Mouse (Mus musculus): Measurements from ENCODE around the gene Prr13. TPM values are rescaled to one million over a fixed set of nuclear protein-coding genes. Genes with fewer than 3 reads are reported as not detected.
A peak's percentile ranks its signal among the peaks of the same experiment; 100 is the strongest.

Prr13 gene
- polyA plus RNA-seq, 1 experiment from 2014 or later: 107 TPM

DNA sequence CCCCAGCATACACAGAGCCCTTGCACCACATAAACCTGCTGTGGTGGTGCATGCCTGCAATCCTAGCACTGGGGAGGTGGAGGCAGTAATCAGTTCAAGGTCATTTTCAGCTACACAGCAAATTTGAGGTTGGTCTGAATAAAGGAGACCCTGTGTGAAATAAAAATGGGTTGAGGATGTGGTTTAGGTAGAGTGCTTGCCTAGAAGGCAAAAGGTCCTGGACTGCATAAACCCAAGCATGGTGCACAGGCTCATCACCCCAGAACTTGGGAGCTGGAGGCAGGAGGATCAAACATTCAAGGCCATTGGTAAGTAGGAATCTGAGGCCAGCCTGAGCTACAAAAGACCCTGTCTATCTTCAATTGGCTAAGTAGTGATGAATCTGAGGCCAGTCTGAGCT is 48.7 kb downstream of the Prr13 start:
- Histone ChIP-seq H3K36me3 (peaks cover 44% of the 10 kb centered on the region), H3K4me1 (replicated peaks) (peaks cover 45% of the 10 kb centered on the region), H3K9me3 (no peaks in the 10 kb centered on the region), H3K4me2 (no peak overlapping the region), H3K27me3 (no peaks in the 10 kb centered on the region), H3K4me3 (no peak overlapping the region), H3K9ac (no peak overlapping the region), H3K27ac (no peak overlapping the region)
- no peak for ATAC-seq (ENCODE audit: low FRiP score)

DNA sequence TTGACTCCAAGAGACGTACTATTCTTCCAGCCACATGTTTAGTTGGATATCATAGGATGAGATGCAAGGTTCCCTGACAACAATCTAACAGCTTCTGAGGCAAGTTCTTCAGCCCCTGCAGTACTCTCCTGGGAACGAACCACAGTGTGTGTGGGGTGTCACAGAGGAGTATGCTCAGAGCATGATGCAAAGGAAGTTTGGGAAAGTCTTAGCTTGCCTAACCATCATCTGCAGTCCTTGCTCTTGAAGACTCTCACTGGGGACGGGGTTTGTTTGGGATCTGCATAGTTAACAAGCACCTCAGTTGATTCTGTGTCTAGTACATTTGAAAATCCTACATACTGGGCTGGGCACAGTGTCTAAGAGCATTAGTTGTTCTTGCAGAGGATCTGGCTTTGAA is 49.5 kb downstream of the Prr13 start:
- Histone ChIP-seq H3K27ac (no peak overlapping the region), H3K27me3 (no peaks in the 10 kb centered on the region), H3K36me3 (peaks cover 36% of the 10 kb centered on the region), H3K9me3 (no peaks in the 10 kb centered on the region), H3K4me1 (replicated peaks) (peaks cover 52% of the 10 kb centered on the region), H3K4me3 (no peak overlapping the region), H3K9ac (no peak overlapping the region), H3K4me2 (no peak overlapping the region)
- ATAC-seq (ENCODE audit: low FRiP score): no peak
- 89% methylated on average over 3 of the region's 3 CpGs for WGBS

DNA sequence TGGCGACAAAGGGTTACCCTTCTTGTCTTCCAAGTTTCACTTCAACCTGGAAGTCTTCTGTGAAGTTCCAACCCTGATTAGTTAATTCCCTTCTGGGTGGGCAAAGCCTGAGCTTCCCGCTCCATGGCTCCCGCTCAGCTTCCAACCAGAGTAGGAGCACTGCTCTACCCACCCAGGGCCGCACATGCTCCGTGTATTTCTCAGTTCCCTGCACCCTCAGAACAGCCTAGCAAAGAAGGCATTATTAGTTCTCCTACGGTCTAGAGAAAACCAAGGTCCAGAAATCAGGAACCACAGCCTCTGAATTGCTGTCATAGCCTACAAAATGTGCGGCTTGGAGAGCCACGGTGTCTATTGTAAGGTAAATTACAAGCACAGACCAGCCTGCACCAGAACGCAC is 51.3 kb downstream of the Prr13 start:
- Histone ChIP-seq H3K4me1 (replicated peaks) (peaks cover 69% of the 10 kb centered on the region), H3K27me3 (no peaks in the 10 kb centered on the region), H3K4me3 (peak overlapping the region; percentile 62), H3K27ac (peak overlapping the region; percentile 92), H3K9ac (peak overlapping the region; percentile 81), H3K4me2 (peak overlapping the region; percentile 80), H3K36me3 (peaks cover 19% of the 10 kb centered on the region), H3K9me3 (no peaks in the 10 kb centered on the region)
- 4% methylated on average over 9 of the region's 9 CpGs for WGBS
- peak; percentile 65 for ATAC-seq (ENCODE audit: low FRiP score)

DNA sequence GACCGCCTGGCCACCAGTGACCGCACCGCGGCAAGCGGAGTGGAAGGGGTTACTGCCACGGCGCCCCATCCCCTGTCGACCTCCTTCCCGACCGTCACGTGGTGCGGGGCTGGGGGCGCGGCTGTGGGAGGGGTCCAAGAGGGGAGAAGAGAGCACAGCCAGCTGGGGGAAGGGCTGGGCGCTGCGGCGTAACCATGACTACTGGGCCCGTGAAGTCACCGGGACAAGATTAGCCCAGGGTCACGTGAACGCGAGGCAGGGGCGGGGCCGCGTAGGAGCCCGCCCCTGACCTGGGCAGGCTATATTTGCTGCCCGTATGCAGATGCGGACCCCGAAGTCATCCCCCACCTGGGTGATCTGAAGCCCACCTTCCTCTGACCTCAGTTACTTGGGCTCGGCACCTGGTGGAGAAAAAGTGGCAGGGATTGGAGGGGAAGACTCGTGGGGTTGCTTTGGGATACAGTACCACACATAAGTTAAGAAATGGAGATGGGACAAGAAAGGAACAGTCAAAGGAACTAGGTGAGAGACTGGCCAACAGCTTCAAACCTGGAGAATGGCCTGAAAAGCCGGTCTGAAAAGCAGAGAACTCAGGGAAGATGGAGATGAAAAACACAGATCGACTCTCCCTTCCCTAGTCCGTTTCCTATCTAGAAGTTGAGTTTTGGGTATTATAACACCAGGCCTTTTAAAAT is 51.9 kb downstream of the Prr13 start:
- Histone ChIP-seq H3K9me3 (no peaks in the 10 kb centered on the region), H3K27me3 (no peaks in the 10 kb centered on the region), H3K4me3 (peak overlapping the region; percentile 62), H3K9ac (peak overlapping the region; percentile 81), H3K36me3 (peaks cover 12% of the 10 kb centered on the region), H3K4me2 (peak overlapping the region; percentile 80), H3K4me1 (replicated peaks) (peaks cover 75% of the 10 kb centered on the region), H3K27ac (peak overlapping the region; percentile 92)
- ATAC-seq (ENCODE audit: low FRiP score): peak; percentile 95
- WGBS: 4% methylated on average over 34 of the region's 34 CpGs

DNA sequence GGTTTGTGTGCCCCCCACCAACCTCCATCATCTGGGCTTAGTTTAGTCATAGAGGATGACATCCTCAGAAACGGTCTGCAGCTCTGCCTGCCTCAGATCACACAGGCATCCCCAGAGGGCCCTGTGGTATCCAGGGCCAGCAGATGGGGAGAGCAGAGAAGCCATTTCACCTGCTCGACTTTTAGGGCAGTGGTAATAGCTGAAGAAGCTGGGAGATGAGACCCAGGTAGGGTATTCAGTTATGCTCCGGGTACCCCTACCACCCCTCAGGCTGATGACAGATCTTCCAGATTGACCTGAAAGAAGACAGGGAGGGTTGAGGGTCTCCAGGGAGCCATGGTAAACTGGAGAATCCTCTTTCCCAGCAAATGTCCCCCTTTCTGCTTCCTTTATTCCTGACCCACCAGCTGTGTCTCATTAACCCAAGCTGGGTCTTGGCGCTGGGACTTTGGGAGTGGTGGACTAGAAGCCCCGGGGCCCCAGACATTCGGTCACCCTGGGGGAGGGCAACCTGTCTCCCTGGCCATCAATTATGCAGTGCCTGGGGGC is 52.5 kb downstream of the Prr13 start:
- Histone ChIP-seq H3K4me3 (peak overlapping the region; percentile 62), H3K36me3 (peaks cover 12% of the 10 kb centered on the region), H3K4me2 (peak overlapping the region; percentile 80), H3K9ac (peak overlapping the region; percentile 81), H3K27me3 (no peaks in the 10 kb centered on the region), H3K27ac (peak overlapping the region; percentile 92), H3K9me3 (no peaks in the 10 kb centered on the region), H3K4me1 (replicated peaks) (peaks cover 81% of the 10 kb centered on the region)
- 4% methylated on average over 6 of the region's 6 CpGs for WGBS
- peak; percentile 9; the same call in 1 of the 2 replicates for ATAC-seq (ENCODE audit: low FRiP score)

DNA sequence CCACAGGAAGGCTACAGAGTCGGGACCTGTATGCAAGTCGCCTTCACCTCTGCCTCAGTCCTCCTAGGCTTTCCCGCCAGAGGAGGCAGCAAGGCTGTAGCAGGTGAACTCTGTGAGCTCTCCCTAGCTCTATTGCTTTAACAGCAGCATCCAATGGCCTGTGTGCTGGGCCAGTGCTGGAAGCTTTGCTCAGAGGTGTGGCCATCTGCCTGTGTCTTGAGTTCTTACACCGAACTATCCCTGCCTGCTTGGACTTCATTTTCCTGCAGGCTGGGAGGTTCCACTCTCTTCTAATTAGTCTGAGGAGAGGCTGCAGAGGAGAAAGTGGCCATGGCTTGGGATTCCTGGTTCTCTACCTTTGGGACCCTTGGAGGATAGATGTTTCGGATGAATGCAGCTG is 53.2 kb downstream of the Prr13 start:
- peak overlapping the region; percentile 81 for H3K9ac ChIP-seq
- no peaks in the 10 kb centered on the region for H3K9me3 ChIP-seq
- 20% methylated on average over 5 of the region's 5 CpGs for WGBS
- H3K4me1 ChIP-seq (replicated peaks): peaks cover 74% of the 10 kb centered on the region
- peak overlapping the region; percentile 62; the same call in 1 of the 2 replicates for H3K4me3 ChIP-seq
- H3K4me2 ChIP-seq: peak overlapping the region; percentile 80
- no peaks in the 10 kb centered on the region for H3K27me3 ChIP-seq
- ATAC-seq (ENCODE audit: low FRiP score): no peak
- peak overlapping the region; percentile 92 for H3K27ac ChIP-seq
- peaks cover 12% of the 10 kb centered on the region for H3K36me3 ChIP-seq

Other genes with a start within 250 kb of the Prr13 start
- 0.45 and 1.5 TPM in 2 replicates for gene Itgb7, start 227.1 kb upstream of the Prr13 start, polyA plus RNA-seq (2015; fragmentation: Nextera tagmentation; extraction: Ambion mirVana)
- gene Rarg, start 201.5 kb upstream of the Prr13 start, polyA plus RNA-seq (2015; fragmentation: Nextera tagmentation; extraction: Ambion mirVana): 5.7 and 7.1 TPM in 2 replicates
- gene Gm9918, start 188.5 kb upstream of the Prr13 start, polyA plus RNA-seq (2015; fragmentation: Nextera tagmentation; extraction: Ambion mirVana): 0.14 and 0.22 TPM in 2 replicates
- gene Mfsd5, start 179.6 kb upstream of the Prr13 start, polyA plus RNA-seq (2015; fragmentation: Nextera tagmentation; extraction: Ambion mirVana): 54.7 TPM in 2 replicates
- gene Espl1, start 162.8 kb upstream of the Prr13 start, polyA plus RNA-seq (2015; fragmentation: Nextera tagmentation; extraction: Ambion mirVana): 7.0 and 7.2 TPM in 2 replicates
- 502 and 514 TPM in 2 replicates for gene Pfdn5, start 132.9 kb upstream of the Prr13 start, polyA plus RNA-seq (2015; fragmentation: Nextera tagmentation; extraction: Ambion mirVana)
- 91.8 and 96.4 TPM in 2 replicates for gene Myg1, start 127.3 kb upstream of the Prr13 start, polyA plus RNA-seq (2015; fragmentation: Nextera tagmentation; extraction: Ambion mirVana)
- gene Aaas, start 108.3 kb upstream of the Prr13 start, polyA plus RNA-seq (2015; fragmentation: Nextera tagmentation; extraction: Ambion mirVana): 33.3 and 34.8 TPM in 2 replicates
- gene Sp7, start 91.8 kb upstream of the Prr13 start, polyA plus RNA-seq (2015; fragmentation: Nextera tagmentation; extraction: Ambion mirVana): 1.1 and 1.2 TPM in 2 replicates
- gene Sp1, start 52.9 kb upstream of the Prr13 start, polyA plus RNA-seq (2015; fragmentation: Nextera tagmentation; extraction: Ambion mirVana): 4.6 and 6.0 TPM in 2 replicates
- 0.14 and 0.40 TPM in 2 replicates for gene Amhr2, start 13.7 kb upstream of the Prr13 start, polyA plus RNA-seq (2015; fragmentation: Nextera tagmentation; extraction: Ambion mirVana)
- 148 and 150 TPM in 2 replicates for gene Pcbp2, start 11.5 kb downstream of the Prr13 start, polyA plus RNA-seq (2015; fragmentation: Nextera tagmentation; extraction: Ambion mirVana)
- 6.3 and 17.2 TPM in 2 replicates for gene Gm10337, start 44.7 kb downstream of the Prr13 start, polyA plus RNA-seq (2015; fragmentation: Nextera tagmentation; extraction: Ambion mirVana)
- gene Map3k12, start 58.0 kb downstream of the Prr13 start, polyA plus RNA-seq (2015; fragmentation: Nextera tagmentation; extraction: Ambion mirVana): 48.9 and 49.6 TPM in 2 replicates
- 94.5 and 94.6 TPM in 2 replicates for gene Tarbp2, start 59.2 kb downstream of the Prr13 start, polyA plus RNA-seq (2015; fragmentation: Nextera tagmentation; extraction: Ambion mirVana)
- 6.1 and 7.1 TPM in 2 replicates for gene Npff, start 65.9 kb downstream of the Prr13 start, polyA plus RNA-seq (2015; fragmentation: Nextera tagmentation; extraction: Ambion mirVana)
- not detected in 2 replicates for gene Gm28047, start 166.0 kb downstream of the Prr13 start, polyA plus RNA-seq (2015; fragmentation: Nextera tagmentation; extraction: Ambion mirVana)
- 19.7 and 21.1 TPM in 2 replicates for gene Atf7, start 166.4 kb downstream of the Prr13 start, polyA plus RNA-seq (2015; fragmentation: Nextera tagmentation; extraction: Ambion mirVana)
- gene Atp5g2, start 213.3 kb downstream of the Prr13 start, polyA plus RNA-seq (2015; fragmentation: Nextera tagmentation; extraction: Ambion mirVana): 48.7 and 56.4 TPM in 2 replicates